Mouse (Mus musculus) C2C12 (cell line): ENCODE measurements around the gene Tfr2.

Experiments used
- CTCF ChIP-seq: IDR thresholded peaks from one replicate; pipeline ENCODE4 v1.5.1; 2011; ENCODE audit not compliant: control insufficient read depth, insufficient read depth, insufficient read length
- MAX ChIP-seq: IDR thresholded peaks from one replicate; pipeline ENCODE4 v1.6.1; 2011; ENCODE audit warnings: mild to moderate bottlenecking, control low read depth
- MYOG ChIP-seq: IDR thresholded peaks from one replicate; pipeline ENCODE4 v1.6.1; 2011; ENCODE audit not compliant: control insufficient read depth, insufficient read length; ENCODE audit errors: extremely low read depth

- no peak for TF ChIP-seq CTCF
- no peak for TF ChIP-seq MAX
- no peak for TF ChIP-seq MYOG
Observed at GRCm38 (mm10) chr5:137613550-137613949, 43.9 kb downstream of the Tfr2 start, which contains the start of gene Pcolce.
